Mouse (Mus musculus) olfactory bulb, adult 2 months (tissue): ENCODE measurements around the gene Rps27l.

ENCODE experiments used
- CTCF ChIP-seq: fragments of 200-500 bp; IDR thresholded peaks from 2 replicates; pipeline ENCODE4 v1.5.1; 2012; ENCODE audit warnings: low read depth, mild to moderate bottlenecking, low read length, moderate library complexity; ENCODE audit not compliant: insufficient read depth
- POLR2A ChIP-seq: fragments of 200-500 bp; IDR thresholded peaks from 2 replicates; pipeline ENCODE4 v1.6.1; 2012; ENCODE audit warnings: mild to moderate bottlenecking, low read depth, low read length, moderate library complexity; ENCODE audit not compliant: insufficient read depth

DNA sequence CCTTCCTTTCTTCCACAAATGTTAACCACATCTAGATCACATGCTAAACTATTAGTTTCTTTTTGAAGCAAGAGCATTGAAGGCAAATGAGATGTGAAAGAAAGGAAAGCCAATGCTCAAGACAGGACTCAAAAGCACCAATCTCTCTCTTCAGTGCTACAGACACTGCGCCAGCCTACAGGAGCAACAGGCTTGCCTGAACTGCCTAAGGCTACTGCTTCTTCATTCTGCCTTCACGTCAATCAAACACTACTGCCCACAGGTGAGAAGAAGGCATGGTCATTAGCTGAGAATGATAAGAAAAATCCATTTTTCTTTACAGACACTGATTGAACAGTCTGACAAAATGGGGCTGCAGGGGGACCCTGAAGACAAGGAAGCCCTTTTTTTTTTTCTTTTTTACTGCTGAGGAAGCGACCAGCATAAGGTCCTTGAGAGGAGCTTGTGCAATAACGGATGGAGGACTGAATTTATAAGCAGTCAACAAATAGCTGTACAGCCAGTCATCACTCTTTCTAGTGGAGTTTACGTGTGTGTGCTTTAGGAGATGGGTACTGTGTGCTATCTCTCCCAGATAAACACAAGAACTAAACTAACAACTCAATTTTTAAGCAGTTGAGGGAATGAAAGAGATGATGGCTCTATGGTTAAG lies 38.0 kb upstream of the Rps27l start:
- TF ChIP-seq CTCF (no peak), POLR2A (no peak)
